ENCODE assay signal across 17 mouse cellular contexts in genomic region chr12:33893956-33894355, GRCm38 (mm10). TPM values are rescaled to one million over a fixed set of nuclear protein-coding genes. Genes with fewer than 3 reads are reported as not detected.
DNase-seq lines count a peak whose midpoint lies in the region; ATAC-seq and TF ChIP-seq lines count a peak whose summit lies in the region.
"Had no signal": no experiment of that assay in that cellular context is flagged by ENCODE, and none has a peak within 500 bp of the region (broad histone marks: within the 10 kb centered on the region; RNA-seq: fewer than 3 reads in every experiment).

No protein-coding gene starts in this region.

- H3K9me3 ChIP-seq in kidney, embryonic 16.5 days (ENCODE audit: low read length) = no peaks in the 10 kb centered on the region
- no peaks in the 10 kb centered on the region for H3K9me3 ChIP-seq in heart, postnatal 0 days (replicated peaks; ENCODE audit: control insufficient read depth, low read length)
- no peaks in the 10 kb centered on the region for H3K9me3 ChIP-seq in intestine, postnatal 0 days (ENCODE audit: control insufficient read depth)
- H3K9me3 ChIP-seq: kidney, embryonic 15.5 days; liver, embryonic 13.5 days had no signal

- no peak for TF ChIP-seq CTCF in heart, postnatal 0 days (IDR thresholded peaks at IDR 0.05; ENCODE audit: low read depth)
- no peak for TF ChIP-seq CTCF in intestine, postnatal 0 days (IDR thresholded peaks at IDR 0.05; ENCODE audit: low read depth)

- no peaks in the 10 kb centered on the region for H3K27me3 ChIP-seq in kidney, embryonic 16.5 days (ENCODE audit: insufficient read depth, low read length)
- H3K27me3 ChIP-seq in heart, postnatal 0 days (ENCODE audit: control insufficient read depth, insufficient read depth, low read length) = no peaks in the 10 kb centered on the region
- H3K27me3 ChIP-seq in intestine, postnatal 0 days (replicated peaks; ENCODE audit: control insufficient read depth, insufficient read depth, low read length) = no peaks in the 10 kb centered on the region
- H3K27me3 ChIP-seq: embryonic facial prominence, embryonic 12.5 days; kidney, embryonic 15.5 days; liver, embryonic 13.5 days had no signal

- no peak overlapping the region for H3K4me3 ChIP-seq in kidney, embryonic 16.5 days (ENCODE audit: low read length)
- no peak overlapping the region for H3K4me3 ChIP-seq in heart, postnatal 0 days (ENCODE audit: low read depth, low read length)
- no peak overlapping the region for H3K4me3 ChIP-seq in intestine, postnatal 0 days (ENCODE audit: low read depth, low read length)
- H3K4me3 ChIP-seq: embryonic facial prominence, embryonic 12.5 days; heart, adult 2 months; kidney, embryonic 15.5 days; liver, embryonic 13.5 days had no signal

- DNase-seq in adrenal gland, adult (ENCODE audit: inconsistent age in 2 of 2, low spot score in 1 of 2) = peak; percentile 34 to 67
- no peak for DNase-seq in adrenal gland, adult 18-20 months (ENCODE audit: low spot score in 2 of 2)
- DNase-seq in kidney, postnatal 10 days = peak; percentile 14
- DNase-seq in MN1 (ENCODE audit: low spot score) = peak; percentile 80
- DNase-seq in heart, postnatal 0 days (ENCODE audit: low spot score) = peak; percentile 7
- DNase-seq in gastrocnemius, postnatal 36 days = no peak
- DNase-seq: layer of hippocampus, adult 9-11 months; liver, embryonic 13.5 days; lung, postnatal 10 days had no signal

- 74% methylated on average over 2 of the region's 2 CpGs for WGBS in kidney, embryonic 16.5 days
- 14% methylated on average over 2 of the region's 2 CpGs for WGBS in heart, postnatal 0 days
- 73% methylated on average over 2 of the region's 2 CpGs for WGBS in intestine, postnatal 0 days

- no peak for ATAC-seq in kidney, embryonic 16.5 days (ENCODE audit: low FRiP score, low TSS enrichment)
- ATAC-seq in heart, postnatal 0 days (ENCODE audit: insufficient read depth, low read depth) = peak; percentile 71
- no peak for ATAC-seq in intestine, postnatal 0 days

- intact Hi-C loops in gastrocnemius, postnatal 36 days (cut with DNase I) = no loop called here

- no peaks in the 10 kb centered on the region for H3K4me1 ChIP-seq in kidney, embryonic 16.5 days (ENCODE audit: insufficient read depth, low read length)
- H3K4me1 ChIP-seq in heart, postnatal 0 days (ENCODE audit: control insufficient read depth, insufficient read depth) = 0 out of 2 replicates have a peak, but pooled peaks cover 2% of the 10 kb centered on the region
- no peaks in the 10 kb centered on the region for H3K4me1 ChIP-seq in intestine, postnatal 0 days (replicated peaks; ENCODE audit: control insufficient read depth, insufficient read depth, low read length)
- H3K4me1 ChIP-seq: embryonic facial prominence, embryonic 12.5 days; kidney, embryonic 15.5 days; liver, embryonic 13.5 days had no signal

- no peak overlapping the region for H3K27ac ChIP-seq in kidney, embryonic 16.5 days (ENCODE audit: low read length)
- no peak overlapping the region for H3K27ac ChIP-seq in heart, postnatal 0 days (ENCODE audit: low read depth)
- H3K27ac ChIP-seq in intestine, postnatal 0 days (ENCODE audit: low read depth, low read length) = no peak overlapping the region
- H3K27ac ChIP-seq: embryonic facial prominence, embryonic 12.5 days; heart, adult 2 months; kidney, embryonic 15.5 days; liver, embryonic 13.5 days had no signal

- TF ChIP-seq EP300 in heart, postnatal 0 days (IDR thresholded peaks at IDR 0.05; ENCODE audit: low read depth) = no peak

- no peaks in the 10 kb centered on the region for H3K36me3 ChIP-seq in kidney, embryonic 16.5 days (ENCODE audit: insufficient read depth, low read length)
- no peaks in the 10 kb centered on the region for H3K36me3 ChIP-seq in heart, postnatal 0 days (replicated peaks; ENCODE audit: control insufficient read depth, insufficient read depth, low read length)
- no peaks in the 10 kb centered on the region for H3K36me3 ChIP-seq in intestine, postnatal 0 days (ENCODE audit: control insufficient read depth, insufficient read depth)
- H3K36me3 ChIP-seq: embryonic facial prominence, embryonic 12.5 days; kidney, embryonic 15.5 days; liver, embryonic 13.5 days had no signal

- H3K9ac ChIP-seq in kidney, embryonic 16.5 days (replicated peaks; ENCODE audit: low read length) = no peak overlapping the region
- no peak overlapping the region for H3K9ac ChIP-seq in heart, postnatal 0 days (replicated peaks; ENCODE audit: low read depth, low read length)
- no peak overlapping the region for H3K9ac ChIP-seq in intestine, postnatal 0 days (ENCODE audit: low read depth, low read length)
- H3K9ac ChIP-seq: embryonic facial prominence, embryonic 12.5 days; kidney, embryonic 15.5 days; liver, embryonic 13.5 days had no signal

- no peak overlapping the region for H3K4me2 ChIP-seq in kidney, embryonic 16.5 days (replicated peaks; ENCODE audit: low read depth, low read length)
- H3K4me2 ChIP-seq in heart, postnatal 0 days (ENCODE audit: low read depth, low read length) = no peak overlapping the region
- H3K4me2 ChIP-seq in intestine, postnatal 0 days (replicated peaks; ENCODE audit: low read depth) = no peak overlapping the region
- H3K4me2 ChIP-seq: embryonic facial prominence, embryonic 12.5 days; kidney, embryonic 15.5 days; liver, embryonic 13.5 days had no signal

RNA-seq across cellular contexts. Expression of gene Ferd3l, which starts 34.3 kb away (rescaled TPM):
- not detected for total RNA-seq in adrenal gland, adult 18-20 months (2021)
- not detected in 2 replicates for polyA plus RNA-seq in kidney, embryonic 16.5 days (2015; fragmentation: Nextera tagmentation; extraction: Ambion mirVana)
- total RNA-seq in heart, postnatal 0 days (2014; rRNA removed; ENCODE audit: low replicate concordance) = not detected in 2 replicates
- polyA plus RNA-seq in heart, postnatal 0 days (2015; fragmentation: Nextera tagmentation; extraction: Ambion mirVana) = not detected in 2 replicates
- not detected in 2 replicates for polyA plus RNA-seq in intestine, postnatal 0 days (2015; fragmentation: Nextera tagmentation; extraction: Ambion mirVana)
- not detected for total RNA-seq in gastrocnemius, postnatal 36 days (2021)
- total RNA-seq: heart, adult 2 months; left cerebral cortex, postnatal 14 days had no signal
- polyA plus RNA-seq: frontal cortex, adult 2 months; heart, adult 2 months; kidney, embryonic 15.5 days; liver, embryonic 13.5 days; spleen, adult 2 months had no signal

Comparison
In these comparisons a context has a peak if more than half of its experiments do, and no peak if none do; other contexts are left out.
1. DNase-seq: peak in adrenal gland, adult (2 of 2), kidney, postnatal 10 days (single experiment), MN1 (single experiment) and heart, postnatal 0 days (single experiment); none in adrenal gland, adult 18-20 months (0 of 2) and gastrocnemius, postnatal 36 days (0 of 2).